Mouse (Mus musculus) kidney, postnatal 10 days (tissue): ENCODE measurements at regions not wholly inside any gene's neighbourhood (a gene's known extent, or its start where the extent isn't known, plus 50 kb on each side); places are given as distances from the start of the nearest gene placed in this dataset.

Experiments
- DNase-seq: peaks from one replicate; pipeline ENCODE4 v3.0.0; 2021; ENCODE audit warnings: mixed read lengths

GRCm38 (mm10) chr7:119384670-119385241 lies 74.3 kb downstream of the Gp2 start:
- no peak for DNase-seq

GRCm38 (mm10) chr7:119379935-119380334 lies 79.2 kb downstream of the Gp2 start:
- DNase-seq: no peak

- no peak for DNase-seq
Measured at GRCm38 (mm10) chr7:119364268-119364596, 94.9 kb downstream of the Gp2 start.

GRCm38 (mm10) chr7:119363552-119364267 lies 95.4 kb downstream of the Gp2 start:
- DNase-seq: no peak

- no peak for DNase-seq
Measured at GRCm38 (mm10) chr7:119357338-119357737, 101.7 kb downstream of the Gp2 start.

GRCm38 (mm10) chr7:119356251-119356650 lies 102.8 kb downstream of the Gp2 start:
- DNase-seq: peak; percentile 44

GRCm38 (mm10) chr7:119352571-119352970 lies 106.5 kb downstream of the Gp2 start:
- no peak for DNase-seq

GRCm38 (mm10) chr7:119350641-119351040 lies 108.4 kb downstream of the Gp2 start:
- no peak for DNase-seq

GRCm38 (mm10) chr7:119343380-119343779 lies 115.7 kb downstream of the Gp2 start:
- peak; percentile 5 for DNase-seq

- DNase-seq: no peak
Measured at GRCm38 (mm10) chr7:119333102-119333501, 126.0 kb downstream of the Gp2 start.

GRCm38 (mm10) chr7:119330460-119331109 lies 128.5 kb downstream of the Gp2 start:
- DNase-seq: no peak

GRCm38 (mm10) chr7:119296307-119296706 lies 111.9 kb upstream of the Gpr139 start:
- DNase-seq: no peak

GRCm38 (mm10) chr7:119291442-119291841 lies 107.0 kb upstream of the Gpr139 start:
- DNase-seq: no peak

- DNase-seq: no peak
Measured at GRCm38 (mm10) chr7:119285290-119285689, 100.9 kb upstream of the Gpr139 start.

GRCm38 (mm10) chr7:119279896-119280661 lies 95.7 kb upstream of the Gpr139 start:
- DNase-seq: no peak

- no peak for DNase-seq
Measured at GRCm38 (mm10) chr7:119272621-119273020, 88.2 kb upstream of the Gpr139 start.

GRCm38 (mm10) chr7:119271427-119271826 lies 87.0 kb upstream of the Gpr139 start:
- no peak for DNase-seq

GRCm38 (mm10) chr7:119270826-119271420 lies 86.5 kb upstream of the Gpr139 start:
- no peak for DNase-seq

- no peak for DNase-seq
Measured at GRCm38 (mm10) chr7:119258222-119258621, 73.8 kb upstream of the Gpr139 start.

GRCm38 (mm10) chr7:119256916-119257315 lies 72.5 kb upstream of the Gpr139 start:
- no peak for DNase-seq

- DNase-seq: no peak
Measured at GRCm38 (mm10) chr7:119252742-119253141, 68.3 kb upstream of the Gpr139 start.

GRCm38 (mm10) chr7:119251679-119252078 lies 67.3 kb upstream of the Gpr139 start:
- DNase-seq: no peak

GRCm38 (mm10) chr7:119250381-119250780 lies 66.0 kb upstream of the Gpr139 start:
- DNase-seq: no peak
